Mouse (Mus musculus) subcutaneous adipose tissue, adult 2 months (tissue): Measurements from ENCODE around the gene Dhfr. TPM values are rescaled to one million over a fixed set of nuclear protein-coding genes. Genes with fewer than 3 reads are reported as not detected.

Experiments
- polyA plus RNA-seq: library from polyadenylated mRNA; depleted of rRNA; stranded (reverse); fragments of >200 nt; gene quantifications from 2 replicates; pipeline ENCODE4 v1.2.3, GENCODE M21; 2012; ENCODE audit warnings: low replicate concordance; rRNA removed

Gene Dhfr
- 0.92 and 1.2 TPM in 2 replicates for polyA plus RNA-seq

DNA sequence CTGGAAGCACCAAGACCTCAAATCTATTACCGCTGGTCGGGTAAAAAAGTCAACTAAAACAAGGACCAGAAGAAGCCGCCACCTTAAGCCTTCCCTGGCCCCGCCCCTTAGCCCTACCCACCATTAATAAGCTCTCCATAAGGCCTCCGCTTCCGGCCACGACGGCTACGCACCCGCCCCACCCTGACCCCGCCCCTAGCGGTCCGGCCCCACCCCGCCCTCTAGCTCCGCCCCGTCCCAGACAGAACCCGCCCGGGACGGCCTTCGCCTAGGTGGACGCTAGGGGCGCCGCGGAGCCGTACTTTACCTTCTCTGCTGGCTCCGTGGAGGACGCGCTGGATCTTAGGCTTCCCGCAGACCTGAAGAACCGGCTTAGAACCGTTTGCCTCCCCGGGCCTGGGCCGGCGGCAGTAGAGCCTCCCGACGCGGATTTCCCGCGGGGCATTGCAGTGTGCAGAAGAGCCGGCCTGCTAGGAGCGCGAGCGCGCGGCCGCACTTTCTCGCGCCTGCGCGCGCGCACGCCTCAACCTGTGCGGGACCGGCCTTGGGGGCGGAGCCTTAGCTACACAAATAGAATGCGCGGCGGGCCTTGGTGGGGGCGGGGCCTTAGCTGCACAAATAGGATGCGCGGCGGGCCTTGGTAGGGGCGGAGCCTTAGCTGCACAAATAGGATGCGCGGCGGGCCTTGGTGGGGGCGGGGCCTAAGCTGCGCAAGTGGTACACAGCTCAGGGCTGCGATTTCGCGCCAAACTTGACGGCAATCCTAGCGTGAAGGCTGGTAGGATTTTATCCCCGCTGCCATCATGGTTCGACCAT lies at the start of gene Dhfr, which contains the start of gene Msh3:
TSS of gene Dhfr (plus strand) at position 271 of the 816 bp plus-strand sequence.
TSS of gene Msh3 (minus strand) at position 548 of the 816 bp plus-strand sequence.

DNA sequence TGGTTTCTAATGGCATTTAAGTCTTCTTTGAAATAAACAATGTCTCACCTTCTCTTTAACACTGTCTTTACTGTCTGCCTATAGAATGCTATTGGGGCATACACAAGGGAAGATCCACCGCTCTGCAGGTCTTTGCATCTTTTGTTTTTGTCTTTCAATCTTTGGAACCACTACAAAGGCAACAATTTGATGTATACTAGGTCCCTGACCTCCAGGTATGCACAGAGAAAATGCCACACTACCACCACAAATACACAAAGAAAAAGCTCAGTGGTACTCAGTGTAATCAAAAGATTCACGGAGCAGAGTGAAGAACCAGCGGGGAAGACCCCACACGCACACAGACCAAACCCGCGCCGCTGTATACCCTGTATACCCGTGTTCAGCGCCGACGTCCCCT lies 48.8 kb upstream of the Dhfr start, which contains the start of gene Gm20379:
TSS of gene Gm20379 (plus strand) at position 301 of the 400 bp plus-strand sequence.

DNA sequence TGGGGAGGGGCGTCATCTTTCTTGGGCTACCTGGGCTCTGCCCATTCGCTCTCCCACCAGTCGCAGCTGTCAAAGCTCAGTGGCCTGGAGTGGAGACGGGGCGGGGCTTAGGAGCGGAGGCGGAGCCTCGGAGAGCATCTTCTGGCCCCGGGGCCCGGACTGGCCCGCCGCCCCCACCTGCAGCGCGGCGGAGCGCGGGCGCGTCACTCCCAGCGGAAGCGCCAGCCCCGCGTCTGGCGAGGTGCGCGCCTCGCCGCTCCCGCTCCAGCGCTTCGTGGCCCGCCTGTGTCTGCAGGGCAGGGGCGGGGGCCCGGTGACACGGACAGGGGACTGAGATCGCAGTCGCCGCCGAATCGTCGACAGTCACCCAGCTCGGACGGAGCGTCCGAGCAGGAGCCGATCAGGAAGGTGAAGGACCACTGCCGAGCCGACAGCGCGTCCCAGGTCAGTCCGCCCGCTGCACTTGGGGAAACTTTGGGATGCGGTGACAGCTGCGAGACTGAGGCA lies 71.3 kb downstream of the Dhfr start, which contains the start of gene Ankrd34b:
TSS of gene Ankrd34b (plus strand) at position 139 of the 507 bp plus-strand sequence.

Other genes with a start within 250 kb of the Dhfr start
- 6.9 and 12.4 TPM in 2 replicates for gene Rasgrf2, start 223.1 kb upstream of the Dhfr start, polyA plus RNA-seq
- not detected in 2 replicates for gene Gm20379, start 48.7 kb upstream of the Dhfr start, polyA plus RNA-seq
- gene Msh3, start 277 bp downstream of the Dhfr start, polyA plus RNA-seq: 4.8 and 5.5 TPM in 2 replicates
- not detected in 2 replicates for gene Ankrd34b, start 71.2 kb downstream of the Dhfr start, polyA plus RNA-seq
- 3.4 and 5.3 TPM in 2 replicates for gene Fam151b, start 129.3 kb downstream of the Dhfr start, polyA plus RNA-seq
- 5.7 and 7.0 TPM in 2 replicates for gene Zfyve16, start 176.1 kb downstream of the Dhfr start, polyA plus RNA-seq
- gene Spz1, start 221.4 kb downstream of the Dhfr start, polyA plus RNA-seq: not detected in 2 replicates